Mouse (Mus musculus) erythroblast, adult 5-6 weeks (primary cell): Measurements from ENCODE around the gene Gm5129. TPM values are rescaled to one million over a fixed set of nuclear protein-coding genes. Genes with fewer than 3 reads are reported as not detected.
A peak's percentile ranks its signal among the peaks of the same experiment; 100 is the strongest.
"Not testable (repeated sequence)": the region's sequence is repeated elsewhere in the genome, so short reads cannot be mapped to it uniquely, and the experiment has no call there.

Source experiments
- ATAC-seq: replicated peaks from 2 replicates; pipeline ENCODE4 v1.8.0; 2016; ENCODE audit warnings: moderate number of reproducible peaks, mild to moderate bottlenecking, moderate TSS enrichment, inconsistent platforms; ENCODE audit not compliant: poor library complexity, low FRiP score, severe bottlenecking
- total RNA-seq, 2 experiments: library from RNA; stranded (forward) in 1 of 2; stranded (reverse) in 1 of 2; fragments of 150-400 nt in 1 of 2; fragments of 200-764, 138-1000 nt in 1 of 2; gene quantifications; 2 replicates each; pipeline versions ENCODE4 v1.2.3 to v1.2.4; 2015 to 2017; ENCODE audit warnings: low replicate concordance in 2 of 2

The Gm5129 gene
- total RNA-seq (2015; ENCODE audit: low replicate concordance), result not detected in 2 replicates
- total RNA-seq (2017; ENCODE audit: low replicate concordance), result not detected in 2 replicates

- peak; percentile 96 for ATAC-seq
Observed at GRCm38 (mm10) chr5:29735557-29736061, at the start of gene Gm5129, which contains the start of gene Dnajb6. Gm5129 (minus strand) TSS chr5:29735936. Dnajb6 (plus strand) TSS chr5:29735688.

- ATAC-seq, result not testable (repeated sequence)
Observed at GRCm38 (mm10) chr5:29784906-29785305, 49.2 kb upstream of the Gm5129 start.

- no peak for ATAC-seq
Observed at GRCm38 (mm10) chr5:29782261-29782660, 46.5 kb upstream of the Gm5129 start.

GRCm38 (mm10) chr5:29779733-29780132 is 44.0 kb upstream of the Gm5129 start:
- ATAC-seq, result not testable (repeated sequence)

GRCm38 (mm10) chr5:29778029-29778428 is 42.3 kb upstream of the Gm5129 start:
- ATAC-seq, result no peak

GRCm38 (mm10) chr5:29775437-29775836 is 39.7 kb upstream of the Gm5129 start:
- no peak for ATAC-seq

- no peak for ATAC-seq
Observed at GRCm38 (mm10) chr5:29773460-29774150, 37.9 kb upstream of the Gm5129 start.

GRCm38 (mm10) chr5:29772651-29773330 is 37.1 kb upstream of the Gm5129 start:
- ATAC-seq, result no peak

GRCm38 (mm10) chr5:29772038-29772437 is 36.3 kb upstream of the Gm5129 start:
- ATAC-seq, result no peak

- peak; percentile 62 for ATAC-seq
Observed at GRCm38 (mm10) chr5:29770935-29771334, 35.2 kb upstream of the Gm5129 start.

GRCm38 (mm10) chr5:29759318-29759717 is 23.6 kb upstream of the Gm5129 start:
- no peak for ATAC-seq

- no peak for ATAC-seq
Observed at GRCm38 (mm10) chr5:29752894-29753293, 17.2 kb upstream of the Gm5129 start.

GRCm38 (mm10) chr5:29751306-29751705 is 15.6 kb upstream of the Gm5129 start:
- ATAC-seq, result no peak

- no peak for ATAC-seq
Observed at GRCm38 (mm10) chr5:29747661-29748060, 11.9 kb upstream of the Gm5129 start.

GRCm38 (mm10) chr5:29741093-29741492 is 5.4 kb upstream of the Gm5129 start:
- no peak for ATAC-seq

GRCm38 (mm10) chr5:29740651-29741050 is 4.9 kb upstream of the Gm5129 start:
- ATAC-seq, result no peak

- no peak for ATAC-seq
Observed at GRCm38 (mm10) chr5:29738076-29738475, 2.3 kb upstream of the Gm5129 start.

- ATAC-seq, result no peak
Observed at GRCm38 (mm10) chr5:29737471-29737870, 1.7 kb upstream of the Gm5129 start.

GRCm38 (mm10) chr5:29736942-29737341 is 1.2 kb upstream of the Gm5129 start:
- no peak for ATAC-seq

GRCm38 (mm10) chr5:29736073-29736900 is 551 bp upstream of the Gm5129 start:
- ATAC-seq, result peak; percentile 49
